Mouse (Mus musculus): ENCODE data around the gene Heatr4. TPM values are rescaled to one million over a fixed set of nuclear protein-coding genes. Genes with fewer than 3 reads are reported as not detected.

Heatr4 gene
- 0.21 TPM for polyA plus RNA-seq (2017; shearing (Covaris generic))

DNA sequence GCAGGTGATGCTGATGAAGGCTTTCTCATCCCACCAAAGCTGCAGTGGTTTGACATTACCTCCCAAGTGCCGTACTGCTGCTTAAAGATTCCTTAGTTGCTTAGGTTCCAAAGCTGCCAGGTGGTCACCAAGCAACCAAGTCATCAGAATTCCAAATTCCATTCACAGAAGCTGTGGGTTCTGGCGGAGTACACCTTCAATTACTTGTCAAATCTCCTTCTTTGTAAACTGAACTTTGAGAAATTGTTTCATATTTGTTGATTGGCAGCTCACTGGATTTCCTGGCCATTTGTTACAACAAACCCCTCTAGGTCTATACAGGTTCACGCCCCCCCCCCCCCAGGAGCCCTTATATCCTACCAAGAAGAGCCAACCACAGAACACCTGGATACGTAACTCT is at the start of gene Heatr4:
TSS of gene Heatr4 (minus strand) at position 101 of the 400 bp plus-strand sequence.

DNA sequence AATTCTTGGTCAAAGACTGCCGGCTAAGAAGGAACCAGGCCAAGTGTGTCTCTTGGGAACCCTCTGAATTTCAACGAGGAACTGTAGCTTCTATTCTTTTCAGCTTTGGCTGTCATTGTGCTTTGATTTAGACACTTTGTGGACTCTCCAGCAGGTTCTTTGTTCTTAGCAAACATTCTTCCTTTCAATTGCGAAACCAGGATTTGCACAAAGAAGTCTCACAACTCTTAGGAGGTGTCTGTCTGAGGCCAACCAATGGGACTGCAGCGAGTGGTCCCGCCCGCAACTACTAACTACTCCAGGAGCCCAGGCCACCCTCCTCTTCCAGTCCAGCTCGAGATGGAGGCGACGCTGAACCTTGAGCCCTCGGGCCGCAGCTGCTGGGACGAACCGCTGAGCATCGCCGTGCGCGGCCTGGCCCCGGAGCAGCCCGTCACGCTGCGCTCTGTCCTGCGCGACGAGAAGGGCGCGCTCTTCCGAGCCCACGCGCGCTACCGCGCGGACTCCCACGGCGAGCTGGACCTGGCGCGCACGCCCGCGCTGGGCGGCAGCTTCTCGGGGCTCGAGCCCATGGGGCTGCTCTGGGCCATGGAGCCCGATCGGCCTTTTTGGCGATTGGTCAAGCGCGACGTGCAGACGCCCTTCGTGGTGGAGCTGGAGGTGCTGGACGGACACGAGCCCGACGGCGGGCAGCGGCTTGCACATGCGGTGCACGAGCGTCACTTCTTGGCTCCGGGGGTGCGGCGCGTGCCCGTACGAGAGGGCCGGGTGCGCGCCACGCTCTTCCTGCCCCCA is 24.7 kb upstream of the Heatr4 start, which contains the start of gene Acot1:
TSS of gene Acot1 (plus strand) at position 320 of the 795 bp plus-strand sequence.

DNA sequence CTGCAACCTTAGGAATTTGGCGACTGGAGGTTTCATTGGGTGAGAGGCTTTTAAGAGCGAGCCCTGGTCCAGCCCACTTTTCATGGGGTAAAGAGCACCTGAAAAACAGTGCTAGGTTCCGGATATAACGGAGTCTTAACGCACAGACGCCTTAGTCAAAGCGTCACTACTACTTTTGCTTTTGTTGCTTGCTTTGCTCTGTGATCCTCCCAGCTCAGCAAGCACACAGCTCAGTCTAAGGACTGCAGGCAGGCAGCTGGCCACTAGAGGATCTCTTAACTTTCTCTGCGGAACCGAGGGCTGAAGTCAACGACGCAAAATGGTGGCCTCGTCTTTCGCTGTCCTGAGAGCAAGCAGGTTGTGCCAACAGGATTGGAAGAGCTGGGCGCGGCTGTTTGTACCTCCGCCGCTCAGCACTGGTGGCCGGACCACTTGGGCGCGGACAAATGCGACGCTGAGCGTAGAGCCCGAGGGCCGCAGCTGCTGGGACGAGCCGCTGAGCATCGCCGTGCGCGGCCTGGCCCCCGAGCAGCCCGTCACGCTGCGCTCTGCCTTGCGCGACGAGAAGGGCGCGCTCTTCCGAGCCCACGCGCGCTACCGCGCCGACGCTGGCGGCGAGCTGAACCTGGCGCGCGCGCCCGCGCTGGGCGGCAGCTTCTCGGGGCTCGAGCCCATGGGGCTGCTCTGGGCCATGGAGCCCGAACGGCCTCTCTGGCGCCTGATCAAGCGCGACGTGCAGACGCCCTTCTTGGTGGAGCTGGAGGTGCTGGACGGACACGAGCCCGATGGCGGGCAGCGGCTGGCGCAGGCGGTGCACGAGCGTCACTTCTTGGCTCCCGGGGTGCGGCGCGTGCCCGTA is 3.2 kb upstream of the Heatr4 start, which contains the start of gene Acot2:
TSS of gene Acot2 (plus strand) at position 279 of the 859 bp plus-strand sequence.

DNA sequence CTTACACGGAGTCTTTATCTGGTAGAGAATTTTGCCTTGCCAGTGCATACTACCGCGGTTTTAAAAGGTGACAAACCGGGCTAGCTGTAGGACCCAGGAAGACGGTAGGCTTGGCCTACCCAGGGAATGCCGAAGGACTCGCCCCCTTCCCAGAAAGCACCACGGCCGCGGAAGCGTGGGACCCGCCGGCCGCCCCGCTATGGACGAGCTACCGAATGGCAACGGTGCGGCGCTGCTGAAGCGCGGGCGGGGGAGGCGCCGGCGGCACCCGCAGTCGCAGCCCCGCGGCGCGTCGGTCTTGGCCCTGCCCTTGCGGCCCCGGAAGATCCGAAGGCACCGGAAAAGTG is 34.2 kb downstream of the Heatr4 start, which contains the start of gene Riox1:
TSS of gene Riox1 (plus strand) at position 116 of the 347 bp plus-strand sequence.

DNA sequence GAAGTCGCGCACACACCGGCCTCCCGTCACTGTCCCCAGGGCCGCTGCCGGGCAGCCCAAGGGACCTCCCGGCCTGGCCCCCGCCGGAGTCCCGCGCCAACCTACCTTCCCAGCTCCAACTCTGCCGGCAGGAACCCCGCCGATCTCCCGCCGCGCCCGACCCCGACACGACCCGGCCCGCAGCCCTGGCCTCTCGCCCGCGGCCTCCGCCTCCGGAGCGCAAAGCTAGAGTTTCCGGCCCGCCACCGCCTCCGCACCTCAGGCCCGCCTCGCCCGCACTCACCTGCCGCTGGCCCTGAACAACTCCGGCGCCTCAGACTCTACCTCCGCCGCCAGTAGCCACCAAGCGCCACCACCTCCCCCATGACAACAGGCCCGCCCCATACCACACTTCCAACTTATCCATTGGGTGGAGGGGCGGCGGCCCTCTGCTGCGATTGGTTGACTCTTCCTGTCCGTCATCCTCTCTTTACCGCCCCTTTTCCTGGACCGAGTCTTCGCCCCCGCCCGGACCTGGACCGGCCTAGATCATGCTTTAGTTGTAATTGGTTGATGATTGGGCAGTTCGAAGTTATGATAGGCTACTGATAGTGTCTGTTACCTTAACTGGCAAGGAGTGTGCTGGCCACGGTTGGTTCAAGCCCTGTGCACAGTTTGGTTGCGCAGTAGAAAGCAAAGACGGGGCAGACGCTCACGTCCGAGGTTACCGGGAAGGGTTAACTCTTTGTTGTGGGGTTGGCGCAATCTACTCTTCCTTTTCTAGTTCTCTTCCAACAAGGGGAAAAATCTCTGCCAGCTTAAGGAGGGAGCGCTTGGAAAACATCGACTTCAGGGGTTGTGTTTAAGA is 62.9 kb downstream of the Heatr4 start, which contains the start of gene Numb:
TSS of gene Numb (minus strand) at position 400 of the 847 bp plus-strand sequence.

Other genes starting within 250 kb of the Heatr4 start
- gene Papln, start 221.2 kb downstream of the Heatr4 start, polyA plus RNA-seq (2017; shearing (Covaris generic)): not detected
- gene Numb, start 62.9 kb downstream of the Heatr4 start, polyA plus RNA-seq (2017; shearing (Covaris generic)): 40.4 TPM
- gene Riox1, start 34.2 kb downstream of the Heatr4 start, polyA plus RNA-seq (2017; shearing (Covaris generic)): 29.5 TPM
- gene Acot2, start 3.0 kb upstream of the Heatr4 start, polyA plus RNA-seq (2017; shearing (Covaris generic)): 9.7 TPM
- gene Acot1, start 24.6 kb upstream of the Heatr4 start, polyA plus RNA-seq (2017; shearing (Covaris generic)): 0.66 TPM
- 0.85 TPM for gene Acot4, start 53.5 kb upstream of the Heatr4 start, polyA plus RNA-seq (2017; shearing (Covaris generic))
- not detected for gene Gm49366, start 54.1 kb upstream of the Heatr4 start, polyA plus RNA-seq (2017; shearing (Covaris generic))
- gene Acot3, start 67.3 kb upstream of the Heatr4 start, polyA plus RNA-seq (2017; shearing (Covaris generic)): 0.40 TPM
- not detected for gene Acot5, start 84.5 kb upstream of the Heatr4 start, polyA plus RNA-seq (2017; shearing (Covaris generic))
- gene Acot6, start 115.8 kb upstream of the Heatr4 start, polyA plus RNA-seq (2017; shearing (Covaris generic)): 1.3 TPM
- 0.73 TPM for gene Dnal1, start 129.5 kb upstream of the Heatr4 start, polyA plus RNA-seq (2017; shearing (Covaris generic))
- gene Pnma1, start 163.6 kb upstream of the Heatr4 start, polyA plus RNA-seq (2017; shearing (Covaris generic)): not detected
- gene Elmsan1, start 234.0 kb upstream of the Heatr4 start, polyA plus RNA-seq (2017; shearing (Covaris generic)): 144 TPM